Mouse (Mus musculus) embryonic facial prominence, embryonic 12.5 days (tissue): Measurements from ENCODE around the gene Nrbp1. TPM values are rescaled to one million over a fixed set of nuclear protein-coding genes. Genes with fewer than 3 reads are reported as not detected.
A peak's percentile ranks its signal among the peaks of the same experiment; 100 is the strongest.

ENCODE experiments used
- ATAC-seq: fragments of 200-750 bp; cut with Nextera tagmentation; 2 replicates; pipeline ENCODE4 v1.8.0; 2017; ENCODE audit not compliant: insufficient number of reproducible peaks, insufficient read depth, low FRiP score, low TSS enrichment
- H3K27ac ChIP-seq: fragments of 300-500 bp; sonication (generic); 2 replicates; pipeline ENCODE4 v1.5.1; 2016; ENCODE audit warnings: mild to moderate bottlenecking
- H3K27me3 ChIP-seq: fragments of 300-500 bp; sonication (generic); 2 replicates; pipeline ENCODE4 v1.6.1; 2016; ENCODE audit warnings: mild to moderate bottlenecking, moderate library complexity
- H3K36me3 ChIP-seq: fragments of 300-500 bp; sonication (generic); 2 replicates; pipeline ENCODE4 v1.6.1; 2016; ENCODE audit warnings: mild to moderate bottlenecking
- H3K4me1 ChIP-seq: fragments of 300-500 bp; sonication (generic); 2 replicates; pipeline ENCODE4 v1.6.1; 2016
- H3K4me2 ChIP-seq: fragments of 300-500 bp; sonication (generic); replicated peaks from 2 replicates; pipeline ENCODE4 v1.6.1; 2016; ENCODE audit warnings: mild to moderate bottlenecking, moderate library complexity
- H3K4me3 ChIP-seq: fragments of 300-500 bp; sonication (generic); 2 replicates; pipeline ENCODE4 v1.5.1; 2016; ENCODE audit warnings: mild to moderate bottlenecking
- H3K9ac ChIP-seq: fragments of 300-500 bp; sonication (generic); 2 replicates; pipeline ENCODE4 v1.6.1; 2016; ENCODE audit warnings: mild to moderate bottlenecking, moderate library complexity
- H3K9me3 ChIP-seq: fragments of 300-500 bp; sonication (generic); 2 replicates; pipeline ENCODE4 v1.6.1; 2016; ENCODE audit warnings: mild to moderate bottlenecking, moderate library complexity
- WGBS: fragments of 180-500 bp; shearing (Covaris S2); methylation state at CpG from one replicate; pipeline ENCODE4 v1.1.7; 2016; 5-methylcytosine and 5-hydroxymethylcytosine counted together
- polyA plus RNA-seq: library from polyadenylated mRNA; unstranded; fragments of >200 nt; fragmentation: Nextera tagmentation; extraction: Ambion mirVana; gene quantifications from 2 replicates; pipeline ENCODE4 v1.2.1, GENCODE M21; 2016

The Nrbp1 gene
- polyA plus RNA-seq, 1 experiment from 2014 or later = 155 TPM

GRCm38 (mm10) chr5:31218294-31218693 is 22.4 kb upstream of the Nrbp1 start:
- WGBS = 74% methylated on average over 7 of the region's 7 CpGs
- H3K9ac ChIP-seq = no peak overlapping the region
- H3K27me3 ChIP-seq = no peaks in the 10 kb centered on the region
- H3K4me2 ChIP-seq = no peak overlapping the region
- H3K4me1 ChIP-seq = peaks cover 6% of the 10 kb centered on the region
- ATAC-seq = no peak
- H3K36me3 ChIP-seq = no peaks in the 10 kb centered on the region
- no peak overlapping the region for H3K4me3 ChIP-seq
- no peak overlapping the region for H3K27ac ChIP-seq
- no peaks in the 10 kb centered on the region for H3K9me3 ChIP-seq

GRCm38 (mm10) chr5:31219070-31219469 is 21.6 kb upstream of the Nrbp1 start:
- no peak overlapping the region for H3K9ac ChIP-seq

GRCm38 (mm10) chr5:31219474-31219873 is 21.2 kb upstream of the Nrbp1 start:
- H3K4me1 ChIP-seq = peaks cover 6% of the 10 kb centered on the region
- no peaks in the 10 kb centered on the region for H3K36me3 ChIP-seq
- peak overlapping the region; percentile 82 for H3K4me2 ChIP-seq
- no peaks in the 10 kb centered on the region for H3K27me3 ChIP-seq
- peak overlapping the region; percentile 100 for H3K4me3 ChIP-seq
- peak overlapping the region; percentile 94 for H3K27ac ChIP-seq
- H3K9ac ChIP-seq = peak overlapping the region; percentile 92
- no peaks in the 10 kb centered on the region for H3K9me3 ChIP-seq
- ATAC-seq = no peak
- 2% methylated on average over 11 of the region's 11 CpGs for WGBS

More at GRCm38 (mm10) chr5:31219070-31219469, 21.6 kb upstream of the Nrbp1 start:
- no peaks in the 10 kb centered on the region for H3K27me3 ChIP-seq
- H3K27ac ChIP-seq = no peak overlapping the region
- peak overlapping the region; percentile 82 for H3K4me2 ChIP-seq
- no peak for ATAC-seq
- H3K9me3 ChIP-seq = no peaks in the 10 kb centered on the region
- H3K4me3 ChIP-seq = peak overlapping the region; percentile 100
- H3K36me3 ChIP-seq = no peaks in the 10 kb centered on the region
- peaks cover 6% of the 10 kb centered on the region for H3K4me1 ChIP-seq
- 0% methylated on average over 2 of the region's 2 CpGs for WGBS

- peak overlapping the region; percentile 92 for H3K9ac ChIP-seq
- ATAC-seq = peak; percentile 74
- H3K9me3 ChIP-seq = no peaks in the 10 kb centered on the region
- peaks cover 6% of the 10 kb centered on the region for H3K4me1 ChIP-seq
- H3K4me2 ChIP-seq = peak overlapping the region; percentile 82
- peak overlapping the region; percentile 94 for H3K27ac ChIP-seq
- H3K4me3 ChIP-seq = peak overlapping the region; percentile 100
- under 1% methylated on average over 40 of the region's 40 CpGs for WGBS
- no peaks in the 10 kb centered on the region for H3K27me3 ChIP-seq
- no peaks in the 10 kb centered on the region for H3K36me3 ChIP-seq
These were observed 20.7 kb upstream of the Nrbp1 start for GRCm38 (mm10) chr5:31219911-31220447.

- Histone ChIP-seq H3K4me2 (peak within 1 kb of the TSS; percentile 82), H3K4me1 (peaks cover 6% of the 10 kb centered on the region), H3K9ac (peak within 1 kb of the TSS; percentile 92), H3K36me3 (no peaks in the 10 kb centered on the region), H3K9me3 (no peaks in the 10 kb centered on the region), H3K27me3 (no peaks in the 10 kb centered on the region), H3K27ac (peak within 1 kb of the TSS; percentile 94), H3K4me3 (peak within 1 kb of the TSS; percentile 100)
- under 1% methylated on average over 70 of the region's 70 CpGs for WGBS
- ATAC-seq = peak; percentile 92
These were observed 20.0 kb upstream of the Nrbp1 start, which contains the start of gene Ppm1g for GRCm38 (mm10) chr5:31220448-31221303. Gene Ppm1g, minus strand, starts transcription at chr5:31220687.

GRCm38 (mm10) chr5:31221304-31221945 is 19.2 kb upstream of the Nrbp1 start:
- Histone ChIP-seq H3K27me3 (no peaks in the 10 kb centered on the region), H3K9ac (peak overlapping the region; percentile 92), H3K4me1 (peaks cover 6% of the 10 kb centered on the region), H3K4me3 (peak overlapping the region; percentile 100), H3K36me3 (no peaks in the 10 kb centered on the region), H3K27ac (peak overlapping the region; percentile 94), H3K9me3 (no peaks in the 10 kb centered on the region), H3K4me2 (peak overlapping the region; percentile 82)
- ATAC-seq = no peak
- WGBS = 13% methylated on average over 11 of the region's 11 CpGs

- no peaks in the 10 kb centered on the region for H3K36me3 ChIP-seq
- H3K4me2 ChIP-seq = no peak overlapping the region
- no peak for ATAC-seq
- no peaks in the 10 kb centered on the region for H3K9me3 ChIP-seq
- H3K27me3 ChIP-seq = no peaks in the 10 kb centered on the region
- no peak overlapping the region for H3K4me3 ChIP-seq
- H3K9ac ChIP-seq = no peak overlapping the region
- 90% methylated on average over 9 of the region's 9 CpGs for WGBS
- peaks cover 6% of the 10 kb centered on the region for H3K4me1 ChIP-seq
- H3K27ac ChIP-seq = no peak overlapping the region
These were observed 18.0 kb upstream of the Nrbp1 start for GRCm38 (mm10) chr5:31222696-31223095.

GRCm38 (mm10) chr5:31226641-31227040 is 14.0 kb upstream of the Nrbp1 start:
- Histone ChIP-seq H3K4me3 (no peak overlapping the region), H3K9me3 (no peaks in the 10 kb centered on the region), H3K27me3 (no peaks in the 10 kb centered on the region), H3K9ac (no peak overlapping the region), H3K4me1 (no peaks in the 10 kb centered on the region), H3K4me2 (no peak overlapping the region), H3K27ac (no peak overlapping the region), H3K36me3 (no peaks in the 10 kb centered on the region)
- no peak for ATAC-seq
- 81% methylated on average over 1 of the region's 1 CpGs for whole genome bisulfite sequencing

GRCm38 (mm10) chr5:31241522-31242034 is 914 bp downstream of the Nrbp1 start:
- Histone ChIP-seq H3K4me1 (peaks cover 6% of the 10 kb centered on the region), H3K4me3 (peak overlapping the region; percentile 94), H3K4me2 (peak overlapping the region; percentile 52), H3K9me3 (peaks cover 1% of the 10 kb centered on the region; the same call in 1 of the 2 replicates), H3K36me3 (peaks cover 30% of the 10 kb centered on the region), H3K27ac (peak overlapping the region; percentile 98), H3K27me3 (no peaks in the 10 kb centered on the region), H3K9ac (peak overlapping the region; percentile 94)
- 0 out of 2 replicates have a peak, but pooled peaks have one; percentile 3 for ATAC-seq
- WGBS = under 1% methylated on average over 13 of the region's 13 CpGs

- no peak for ATAC-seq
- WGBS = 24% methylated on average over 10 of the region's 10 CpGs
- peak overlapping the region; percentile 52 for H3K4me2 ChIP-seq
- peak overlapping the region; percentile 94 for H3K4me3 ChIP-seq
- H3K9me3 ChIP-seq = no peaks in the 10 kb centered on the region
- H3K27ac ChIP-seq = no peak overlapping the region
- peaks cover 6% of the 10 kb centered on the region for H3K4me1 ChIP-seq
- no peaks in the 10 kb centered on the region for H3K27me3 ChIP-seq
- peak overlapping the region; percentile 94 for H3K9ac ChIP-seq
- H3K36me3 ChIP-seq = peaks cover 34% of the 10 kb centered on the region
These were observed 1.5 kb downstream of the Nrbp1 start for GRCm38 (mm10) chr5:31242191-31242590.

GRCm38 (mm10) chr5:31250716-31251115 is 10.1 kb downstream of the Nrbp1 start:
- peak; percentile 24; the same call in 1 of the 2 replicates for ATAC-seq
- Histone ChIP-seq H3K9me3 (no peaks in the 10 kb centered on the region), H3K4me2 (peak overlapping the region; percentile 49; the same call in 1 of the 2 replicates), H3K27me3 (no peaks in the 10 kb centered on the region), H3K4me3 (no peak overlapping the region), H3K9ac (peak overlapping the region; percentile 17; the same call in 1 of the 2 replicates), H3K36me3 (peaks cover 86% of the 10 kb centered on the region), H3K27ac (peak overlapping the region; percentile 70), H3K4me1 (peaks cover 32% of the 10 kb centered on the region)
- 29% methylated on average over 4 of the region's 4 CpGs for WGBS
